Mouse (Mus musculus) liver, postnatal 0 days (tissue): ENCODE measurements at regions not wholly inside any gene's neighbourhood (a gene's known extent, or its start where the extent isn't known, plus 50 kb on each side); places are given as distances from the start of the nearest gene placed in this dataset.

ENCODE experiments used
- CTCF ChIP-seq: sonication (generic); IDR thresholded peaks from 2 replicates; pipeline ENCODE4 v1.5.1; 2016; ENCODE audit warnings: antibody characterized with exemption, low read depth
- EP300 ChIP-seq: IDR thresholded peaks from 2 replicates; pipeline ENCODE4 v1.6.1; 2016; ENCODE audit warnings: antibody characterized with exemption, low read depth, mild to moderate bottlenecking

- TF ChIP-seq CTCF, result no peak
- no peak for TF ChIP-seq EP300
These were observed 244.7 kb downstream of the C1d start for GRCm38 (mm10) chr11:17502052-17502451.
